Mouse (Mus musculus): ENCODE measurements at regions not wholly inside any gene's neighbourhood (a gene's known extent, or its start where the extent isn't known, plus 50 kb on each side); places are given as distances from the start of the nearest gene placed in this dataset.

GRCm38 (mm10) chr11:92858170-92858569, 239.7 kb upstream of the Car10 start:
- no peak for DNase-seq (ENCODE audit: extremely low spot score)

DNA sequence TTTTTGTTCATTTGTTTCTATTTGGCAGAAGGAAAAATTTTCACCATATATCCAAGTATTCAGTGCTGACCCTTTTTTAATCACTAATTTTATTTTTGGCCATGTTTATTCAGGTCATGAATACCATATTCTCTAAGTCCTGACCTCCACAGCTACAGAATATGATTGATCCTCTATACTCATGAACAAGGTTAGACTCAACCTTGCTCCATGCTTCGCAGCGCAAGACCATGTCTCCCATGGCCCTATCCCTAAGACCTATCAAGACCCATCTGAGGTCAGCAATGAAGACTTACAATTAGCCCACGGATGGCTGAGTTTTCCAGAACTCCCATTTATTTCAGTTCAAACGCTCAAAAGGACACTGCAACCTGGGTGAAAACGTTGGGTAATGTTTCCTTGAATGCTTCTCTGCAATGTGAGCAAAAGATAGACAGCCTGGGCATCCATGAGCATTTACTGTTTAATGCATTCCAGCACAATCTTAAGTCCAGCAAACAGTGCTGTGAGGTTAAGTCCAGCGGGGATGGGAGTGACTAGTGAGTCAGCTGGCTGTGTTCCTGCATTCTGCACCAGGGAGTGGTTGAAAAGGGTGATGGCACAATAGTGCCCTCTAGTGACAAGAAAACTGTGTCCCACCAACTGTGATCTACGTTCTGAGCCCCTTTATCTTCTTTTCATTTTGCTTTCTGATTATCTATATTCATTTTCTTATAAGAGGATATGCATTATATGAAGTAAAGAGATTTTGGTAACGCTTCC, 208.0 kb upstream of the Car10 start:
- peak; percentile 55 for DNase-seq (ENCODE audit: extremely low spot score)

DNA sequence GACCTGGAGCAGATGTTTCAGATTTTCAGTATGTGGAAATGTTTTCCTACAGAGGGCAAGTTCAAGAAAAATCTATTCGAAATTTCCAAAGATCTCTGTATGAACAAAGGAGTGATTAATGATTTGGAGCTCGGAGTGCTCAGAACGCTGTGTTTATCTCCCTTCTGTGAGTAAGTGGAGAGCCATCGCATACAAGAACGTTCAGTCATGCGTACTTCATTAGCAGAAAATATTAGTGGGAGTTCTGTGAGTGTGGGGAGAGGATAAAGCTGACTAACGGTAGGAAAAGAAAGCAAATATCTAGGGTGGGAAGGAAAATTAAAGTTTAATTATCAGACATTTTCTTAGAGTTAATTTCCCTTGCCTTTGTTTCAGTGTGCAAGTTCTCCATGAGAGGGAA, 198.5 kb upstream of the Car10 start:
- no peak for DNase-seq (ENCODE audit: extremely low spot score)

Measured in embryo, embryonic 9.5 days (tissue).